Mouse (Mus musculus) cerebellum, postnatal 4 days (tissue): ENCODE results near the gene 0610010K14Rik.

Source experiments
- DNase-seq, 2 experiments: peaks; one replicate each; pipeline ENCODE4 v3.0.0; 2022; ENCODE audit warnings: low spot score in 2 of 2, mixed read lengths in 1 of 2

The 0610010K14Rik gene

GRCm38 (mm10) chr11:70237457-70238167 lies at the start of gene 0610010K14Rik:
TSS of gene 0610010K14Rik (minus strand) at chr11:70237914.
- peak; percentile 97 to 99 for DNase-seq

DNA sequence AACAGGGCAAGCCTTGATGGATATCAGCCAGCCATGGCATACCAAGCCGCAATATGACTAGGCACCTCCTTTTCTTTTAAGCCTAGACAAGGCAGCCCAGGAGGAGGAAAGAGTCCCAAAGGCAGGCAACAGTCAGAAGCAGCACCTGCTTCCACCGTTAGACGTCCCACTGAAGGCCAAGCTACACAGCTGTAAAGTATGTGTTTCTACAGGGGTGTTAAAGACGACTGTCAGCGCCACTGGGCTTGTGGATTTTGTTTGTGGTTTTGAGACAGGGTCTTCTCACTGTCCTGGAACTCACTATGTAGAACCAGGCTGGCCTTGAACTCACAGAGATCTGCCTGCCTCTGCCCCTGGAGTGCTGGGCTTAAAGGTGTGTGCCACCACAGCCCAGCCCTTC lies 48.0 kb upstream of the 0610010K14Rik start:
- no peak for DNase-seq

- DNase-seq: no peak
Observed at GRCm38 (mm10) chr11:70284757-70285156, 47.0 kb upstream of the 0610010K14Rik start.

- DNase-seq: no peak
Observed at GRCm38 (mm10) chr11:70283666-70284065, 46.0 kb upstream of the 0610010K14Rik start.

DNA sequence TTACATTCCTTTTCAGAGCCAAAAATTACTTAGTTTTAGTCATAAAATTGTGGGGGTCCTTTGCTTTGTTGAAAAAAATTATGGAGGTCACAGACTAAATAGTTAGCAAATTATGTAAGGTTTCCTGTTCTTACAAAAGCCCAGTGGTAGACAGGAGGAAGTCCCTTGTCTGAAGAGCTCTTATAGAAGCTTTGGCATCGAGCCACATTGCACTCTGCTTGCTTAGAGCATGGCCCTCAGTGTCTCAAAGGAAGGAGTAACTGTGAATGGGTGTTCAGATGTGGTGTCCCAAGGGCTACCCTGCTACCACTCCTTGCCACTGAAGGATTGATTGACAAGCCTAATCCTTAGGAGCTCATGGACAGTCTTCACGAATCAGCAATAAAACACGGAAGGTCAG lies 42.7 kb upstream of the 0610010K14Rik start:
- DNase-seq: no peak

GRCm38 (mm10) chr11:70278961-70279360 lies 41.2 kb upstream of the 0610010K14Rik start:
- peak in 1 of 2 experiments; percentile 7 for DNase-seq

- no peak for DNase-seq
Observed at GRCm38 (mm10) chr11:70271641-70272040, 33.9 kb upstream of the 0610010K14Rik start.

DNA sequence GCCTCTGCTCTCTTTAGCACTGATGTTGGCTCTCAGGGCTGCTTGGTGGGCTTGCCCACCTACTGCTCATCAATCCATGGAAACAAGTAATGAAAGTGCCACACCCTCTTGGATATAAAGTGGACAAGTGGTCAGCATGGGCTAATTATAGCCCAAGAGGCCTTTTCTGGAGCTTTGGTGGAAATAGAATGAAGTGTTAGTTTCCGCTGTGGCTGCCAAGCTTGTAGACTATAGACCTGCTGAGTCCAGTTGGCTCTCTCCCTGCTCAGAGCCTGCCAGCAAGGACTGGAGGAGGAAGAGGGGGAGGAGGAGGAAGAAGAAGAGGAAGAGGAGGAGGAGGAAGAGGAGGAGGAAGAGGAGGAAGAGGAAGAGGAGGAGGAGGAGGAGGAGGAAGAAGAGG lies 28.7 kb upstream of the 0610010K14Rik start:
- no peak for DNase-seq

- DNase-seq: no peak
Observed at GRCm38 (mm10) chr11:70265819-70266218, 28.1 kb upstream of the 0610010K14Rik start.

DNA sequence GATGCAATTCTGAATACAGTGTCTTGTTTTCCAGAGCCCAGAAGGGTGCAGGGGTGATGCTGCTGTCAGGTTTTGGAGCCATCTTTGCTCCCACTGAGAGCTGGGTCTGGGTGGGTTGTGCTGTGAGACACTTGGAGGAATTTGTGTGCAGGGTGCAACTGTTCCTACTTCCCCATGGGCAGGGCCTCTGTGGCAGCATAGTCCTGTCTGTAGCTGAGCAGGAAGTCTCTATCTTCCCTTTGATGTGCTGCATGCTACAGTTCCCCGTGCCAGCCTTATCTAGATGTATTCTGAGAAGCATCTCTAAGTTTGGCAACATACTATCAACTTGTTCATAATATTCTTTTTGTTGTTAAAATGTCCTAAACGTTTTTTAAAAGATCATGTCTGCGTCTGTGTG lies 27.5 kb upstream of the 0610010K14Rik start:
- DNase-seq: no peak

- no peak for DNase-seq
Observed at GRCm38 (mm10) chr11:70259035-70259434, 21.3 kb upstream of the 0610010K14Rik start.

- no peak for DNase-seq
Observed at GRCm38 (mm10) chr11:70254931-70255531, 17.3 kb upstream of the 0610010K14Rik start, which contains the start of gene Alox12. TSS of gene Alox12 (minus strand) at chr11:70255353.

GRCm38 (mm10) chr11:70254337-70254736 lies 16.6 kb upstream of the 0610010K14Rik start:
- DNase-seq: no peak

DNA sequence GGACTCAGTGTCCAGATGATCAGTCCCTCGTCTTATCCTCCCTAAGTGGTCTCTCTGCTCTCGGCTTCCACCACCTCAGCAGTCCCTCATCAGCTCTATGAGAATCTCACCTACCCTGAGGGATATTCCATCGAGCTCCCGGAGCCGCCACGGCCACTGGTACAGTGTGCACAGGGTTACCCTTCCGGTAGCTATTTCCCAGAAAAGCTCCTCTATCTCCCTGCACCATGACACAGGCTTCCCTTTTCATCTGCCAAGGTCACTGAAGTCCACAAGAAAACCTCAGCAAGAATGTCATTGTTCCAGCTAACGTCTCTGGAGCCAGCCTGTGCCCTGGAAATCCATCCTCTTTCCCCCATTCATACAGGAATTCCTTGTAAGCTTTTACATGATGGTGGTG lies 14.1 kb upstream of the 0610010K14Rik start:
- no peak for DNase-seq

GRCm38 (mm10) chr11:70250150-70250549 lies 12.4 kb upstream of the 0610010K14Rik start:
- DNase-seq: no peak

DNA sequence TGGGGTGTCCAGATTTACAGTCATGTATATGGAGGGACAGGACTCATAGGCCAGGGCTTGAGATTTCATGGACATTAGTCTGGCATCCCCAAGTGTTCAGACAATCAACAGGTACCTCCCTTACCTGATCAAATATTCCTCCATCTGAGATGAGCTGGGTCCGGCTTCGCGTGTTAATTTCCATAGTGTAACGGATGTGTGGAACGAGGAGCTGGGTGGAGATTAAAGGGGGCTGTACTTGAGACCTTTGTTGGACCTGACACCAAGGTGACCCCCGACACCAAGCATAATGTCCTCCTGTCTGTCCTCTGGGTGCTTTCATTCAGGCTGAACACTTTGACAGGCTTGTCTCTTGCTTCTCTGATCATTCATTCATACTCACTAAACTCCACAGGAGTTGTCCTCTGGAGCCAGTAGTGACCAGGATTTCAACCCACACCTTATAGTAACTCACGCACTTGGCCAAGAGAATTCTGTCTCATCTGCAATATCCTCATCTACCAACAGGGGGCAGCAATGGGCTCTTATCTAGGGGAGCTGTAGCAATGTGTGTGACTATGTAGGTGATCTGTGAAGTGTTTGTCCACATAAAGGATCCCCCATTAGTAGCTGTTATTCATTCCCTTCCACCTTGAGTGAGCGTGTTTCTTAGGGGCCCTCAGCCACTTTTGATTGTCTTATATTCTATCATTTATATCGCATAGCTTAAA lies 9.6 kb upstream of the 0610010K14Rik start:
- peak in 1 of 2 experiments; percentile 72 for DNase-seq

GRCm38 (mm10) chr11:70242591-70242990 lies 4.9 kb upstream of the 0610010K14Rik start:
- no peak for DNase-seq

GRCm38 (mm10) chr11:70239541-70240279 lies 2.0 kb upstream of the 0610010K14Rik start, which contains the start of the genes Gm21988 and Rnasek:
TSS of gene Gm21988 (minus strand) at chr11:70239830.
TSS of gene Rnasek (minus strand) at chr11:70239842.
- peak in 1 of 2 experiments; percentile 73 for DNase-seq

DNA sequence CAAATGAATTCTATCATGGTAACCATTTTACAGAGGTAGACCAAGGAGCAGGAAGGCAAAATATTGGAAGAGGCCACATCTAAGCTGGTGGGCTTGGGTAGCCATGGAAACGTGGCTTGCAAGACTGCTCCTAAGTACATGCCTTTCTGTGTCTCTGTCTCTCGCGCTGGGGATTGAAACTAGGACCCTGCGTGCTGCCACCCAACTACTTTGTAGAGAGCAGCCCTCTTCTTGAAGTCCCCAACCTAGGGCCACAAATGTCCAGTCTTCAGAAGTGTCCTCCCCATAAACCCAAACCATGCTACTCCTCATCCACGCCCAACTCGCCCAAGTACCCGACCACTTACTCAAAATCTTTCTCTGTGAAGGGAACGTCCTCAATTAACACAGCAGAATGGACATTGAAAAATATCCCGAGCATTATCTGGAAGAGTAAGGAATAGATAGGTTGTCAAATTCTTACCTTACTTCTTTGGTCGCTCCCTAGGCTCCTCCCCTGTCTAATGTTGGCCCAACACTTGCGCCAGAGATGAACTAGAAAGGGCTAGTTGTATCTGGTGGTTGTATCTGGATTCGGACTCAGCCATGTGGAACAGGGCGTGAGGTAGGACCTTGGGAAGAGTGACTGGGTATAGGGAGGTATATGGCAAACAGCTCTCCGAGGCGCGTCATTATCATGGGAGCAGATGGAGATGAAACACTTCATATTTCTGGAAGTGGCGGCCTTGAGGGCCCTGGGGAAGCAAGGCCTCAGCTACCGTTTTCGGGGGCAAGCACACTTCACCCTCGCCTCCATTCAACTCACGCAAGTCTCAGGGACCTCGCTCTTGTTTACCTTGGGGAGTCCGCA lies 1.1 kb upstream of the 0610010K14Rik start:
- no peak for DNase-seq

- no peak for DNase-seq
Observed at GRCm38 (mm10) chr11:70236717-70237116, 997 bp downstream of the 0610010K14Rik start.
